Mouse (Mus musculus) liver, embryonic 14.5 days (tissue): ENCODE measurements at regions not wholly inside any gene's neighbourhood (a gene's known extent, or its start where the extent isn't known, plus 50 kb on each side); places are given as distances from the start of the nearest gene placed in this dataset.

ENCODE experiments used
- ATAC-seq: fragments of 200-750 bp; cut with Nextera tagmentation; 2 replicates; pipeline ENCODE4 v1.8.0; 2017; ENCODE audit warnings: moderate number of reproducible peaks, mild to moderate bottlenecking, moderate library complexity; ENCODE audit not compliant: insufficient read depth
- DNase-seq, 3 experiments: peaks; one replicate each; pipeline ENCODE4 v3.0.0-alpha.2; 2012 to 2013; ENCODE audit warnings: low read depth in 3 of 3, low spot score in 3 of 3
- H3K27ac ChIP-seq: fragments of 300-500 bp; sonication (generic); 2 replicates; pipeline ENCODE4 v1.5.1; 2014; ENCODE audit warnings: moderate library complexity, mild to moderate bottlenecking, control low read depth, inconsistent platforms
- H3K27me3 ChIP-seq: fragments of 300-500 bp; sonication (generic); 2 replicates; pipeline ENCODE4 v1.6.1; 2014; ENCODE audit warnings: mild to moderate bottlenecking, low read length, moderate library complexity; ENCODE audit not compliant: control insufficient read depth, insufficient read depth
- H3K36me3 ChIP-seq: fragments of 300-500 bp; sonication (generic); replicated peaks from 2 replicates; pipeline ENCODE4 v1.6.1; 2014; ENCODE audit warnings: low read depth; ENCODE audit not compliant: control insufficient read depth, insufficient read depth
- H3K4me1 ChIP-seq, 2 experiments: fragments of 200-500 bp in 1 of 2; fragments of 300-500 bp in 1 of 2; sonication (generic) in 1 of 2; replicated peaks; 2 replicates each; pipeline ENCODE4 v1.6.1; 2012 to 2014; ENCODE audit warnings: antibody characterized with exemption in 1 of 2, inconsistent platforms in 1 of 2, low read length in 1 of 2; ENCODE audit not compliant: control insufficient read depth in 2 of 2, insufficient read depth in 2 of 2
- H3K4me2 ChIP-seq: fragments of 300-500 bp; sonication (generic); 2 replicates; pipeline ENCODE4 v1.6.1; 2014; ENCODE audit warnings: low read depth, mild to moderate bottlenecking, control low read depth, moderate library complexity
- H3K4me3 ChIP-seq, 2 experiments: fragments of 200-500 bp in 1 of 2; fragments of 300-500 bp in 1 of 2; sonication (generic) in 1 of 2; 2 replicates each; pipeline ENCODE4 v1.5.1; 2012 to 2014; ENCODE audit warnings: low read depth in 2 of 2, low read length in 2 of 2, mild to moderate bottlenecking in 2 of 2, control low read depth in 1 of 2, inconsistent platforms in 1 of 2, moderate library complexity in 1 of 2; ENCODE audit not compliant: insufficient read depth in 1 of 2
- H3K9ac ChIP-seq: fragments of 300-500 bp; sonication (generic); replicated peaks from 2 replicates; pipeline ENCODE4 v1.6.1; 2014; ENCODE audit warnings: mild to moderate bottlenecking, control low read depth, moderate library complexity
- H3K9me3 ChIP-seq: fragments of 300-500 bp; sonication (generic); 2 replicates; pipeline ENCODE4 v1.6.1; 2016; ENCODE audit warnings: low read length, mixed read lengths; ENCODE audit not compliant: control insufficient read depth
- CTCF ChIP-seq: IDR thresholded peaks from 2 replicates; pipeline ENCODE4 v1.5.1; 2016; ENCODE audit warnings: antibody characterized with exemption, low read depth, control low read depth
- EP300 ChIP-seq: IDR thresholded peaks from 2 replicates; pipeline ENCODE4 v1.6.1; 2016; ENCODE audit warnings: antibody characterized with exemption, low read depth
- WGBS: fragments of 180-500 bp; shearing (Covaris S2); extraction: QIAGEN DNeasy Blood & Tissue Kit; methylation state at CpG from one replicate; pipeline ENCODE4 v1.1.7; 2014; ENCODE audit not compliant: insufficient replicate concordance; 5-methylcytosine and 5-hydroxymethylcytosine counted together

- no peaks in the 10 kb centered on the region for H3K9me3 ChIP-seq
- no peak overlapping the region for H3K4me3 ChIP-seq
- no peak overlapping the region for H3K9ac ChIP-seq
- H3K36me3 ChIP-seq, result no peaks in the 10 kb centered on the region
- no peak overlapping the region for H3K4me2 ChIP-seq
- H3K4me1 ChIP-seq, result no peaks in the 10 kb centered on the region
- DNase-seq, result no peak
- WGBS, result 12% methylated on average over 9 of the region's 9 CpGs
- no peak overlapping the region for H3K27ac ChIP-seq
- TF ChIP-seq CTCF, result no peak
- TF ChIP-seq EP300, result no peak
- no peaks in the 10 kb centered on the region for H3K27me3 ChIP-seq
- no peak for ATAC-seq
Observed at GRCm38 (mm10) chr5:112012505-112013164, 239.7 kb downstream of the Cryba4 start.

GRCm38 (mm10) chr5:112018925-112019324 lies 233.4 kb downstream of the Cryba4 start:
- 56% methylated on average over 7 of the region's 7 CpGs for WGBS
- ATAC-seq (no peak), DNase-seq (no peak)
- H3K27ac ChIP-seq, result no peak overlapping the region
- no peaks in the 10 kb centered on the region for H3K9me3 ChIP-seq
- H3K36me3 ChIP-seq, result no peaks in the 10 kb centered on the region
- no peak for TF ChIP-seq CTCF
- TF ChIP-seq EP300, result no peak
- H3K4me1 ChIP-seq, result no peaks in the 10 kb centered on the region
- H3K27me3 ChIP-seq, result no peaks in the 10 kb centered on the region
- H3K4me2 ChIP-seq, result no peak overlapping the region
- H3K4me3 ChIP-seq, result no peak overlapping the region
- H3K9ac ChIP-seq, result no peak overlapping the region

- Histone ChIP-seq H3K9me3 (no peaks in the 10 kb centered on the region), H3K4me1 (no peaks in the 10 kb centered on the region), H3K36me3 (no peaks in the 10 kb centered on the region), H3K4me3 (no peak overlapping the region), H3K9ac (no peak overlapping the region), H3K4me2 (no peak overlapping the region), H3K27ac (no peak overlapping the region), H3K27me3 (no peaks in the 10 kb centered on the region)
- ATAC-seq (no peak), DNase-seq (no peak)
- 62% methylated on average over 2 of the region's 2 CpGs for WGBS
- TF ChIP-seq CTCF (no peak), EP300 (no peak)
Observed at GRCm38 (mm10) chr5:112020882-112021281, 231.4 kb downstream of the Cryba4 start.

- Histone ChIP-seq H3K27me3 (no peaks in the 10 kb centered on the region), H3K4me3 (no peak overlapping the region), H3K36me3 (no peaks in the 10 kb centered on the region), H3K27ac (no peak overlapping the region), H3K4me1 (no peaks in the 10 kb centered on the region), H3K4me2 (no peak overlapping the region), H3K9me3 (no peaks in the 10 kb centered on the region), H3K9ac (no peak overlapping the region)
- TF ChIP-seq CTCF (no peak), EP300 (no peak)
- WGBS, result 35% methylated on average over 11 of the region's 11 CpGs
- ATAC-seq (no peak), DNase-seq (no peak)
Observed at GRCm38 (mm10) chr5:112029955-112030354, 222.4 kb downstream of the Cryba4 start.

GRCm38 (mm10) chr5:112032036-112032435 lies 220.3 kb downstream of the Cryba4 start:
- no peaks in the 10 kb centered on the region for H3K36me3 ChIP-seq
- DNase-seq (no peak), ATAC-seq (no peak)
- H3K4me3 ChIP-seq, result no peak overlapping the region
- H3K4me2 ChIP-seq, result no peak overlapping the region
- no peaks in the 10 kb centered on the region for H3K9me3 ChIP-seq
- no peak overlapping the region for H3K27ac ChIP-seq
- no peak overlapping the region for H3K9ac ChIP-seq
- no peak for TF ChIP-seq EP300
- TF ChIP-seq CTCF, result no peak
- H3K27me3 ChIP-seq, result no peaks in the 10 kb centered on the region
- no peaks in the 10 kb centered on the region for H3K4me1 ChIP-seq
